Mouse (Mus musculus) hindbrain, postnatal 0 days (tissue): ENCODE results near the gene Zfpm1. TPM values are rescaled to one million over a fixed set of nuclear protein-coding genes. Genes with fewer than 3 reads are reported as not detected.
A peak's percentile ranks its signal among the peaks of the same experiment; 100 is the strongest.

Experiments used
- ATAC-seq: fragments of 200-750 bp; cut with Nextera tagmentation; 2 replicates; pipeline ENCODE4 v1.8.0; 2017; ENCODE audit warnings: mild to moderate bottlenecking, moderate TSS enrichment, moderate library complexity
- DNase-seq: peaks from one replicate; pipeline ENCODE4 v3.0.0-alpha.2; 2015; ENCODE audit warnings: low spot score
- H3K27ac ChIP-seq: fragments of 300-500 bp; sonication (generic); 2 replicates; pipeline ENCODE4 v1.5.1; 2014; ENCODE audit warnings: mild to moderate bottlenecking
- H3K27me3 ChIP-seq: fragments of 300-500 bp; sonication (generic); 2 replicates; pipeline ENCODE4 v1.6.1; 2014; ENCODE audit warnings: low read length, mixed read lengths; ENCODE audit not compliant: insufficient read depth
- H3K36me3 ChIP-seq: fragments of 300-500 bp; sonication (generic); 2 replicates; pipeline ENCODE4 v1.6.1; 2014; ENCODE audit warnings: low read length, mixed read lengths; ENCODE audit not compliant: insufficient read depth
- H3K4me1 ChIP-seq: fragments of 300-500 bp; sonication (generic); 2 replicates; pipeline ENCODE4 v1.6.1; 2014; ENCODE audit warnings: antibody characterized with exemption, low read length, mixed read lengths; ENCODE audit not compliant: insufficient read depth
- H3K4me2 ChIP-seq: fragments of 300-500 bp; sonication (generic); 2 replicates; pipeline ENCODE4 v1.6.1; 2014; ENCODE audit warnings: low read depth, mild to moderate bottlenecking, low read length, moderate library complexity, mixed read lengths
- H3K4me3 ChIP-seq: fragments of 300-500 bp; sonication (generic); 2 replicates; pipeline ENCODE4 v1.5.1; 2014; ENCODE audit warnings: low read length
- H3K9ac ChIP-seq: fragments of 300-500 bp; sonication (generic); replicated peaks from 2 replicates; pipeline ENCODE4 v1.6.1; 2014; ENCODE audit warnings: mild to moderate bottlenecking, low read length, moderate library complexity, mixed read lengths
- H3K9me3 ChIP-seq: fragments of 300-500 bp; sonication (generic); 2 replicates; pipeline ENCODE4 v1.6.1; 2016; ENCODE audit warnings: low read length, mixed read lengths
- CTCF ChIP-seq: IDR thresholded peaks from 2 replicates; pipeline ENCODE4 v1.5.1; 2016; ENCODE audit warnings: antibody characterized with exemption, control low read depth, low read depth
- WGBS: fragments of 180-500 bp; shearing (Covaris S2); extraction: QIAGEN DNeasy Blood & Tissue Kit; methylation state at CpG from one replicate; pipeline ENCODE4 v1.1.7; 2014; 5-methylcytosine and 5-hydroxymethylcytosine counted together
- polyA plus RNA-seq: library from polyadenylated mRNA; unstranded; fragments of >200 nt; fragmentation: Nextera tagmentation; extraction: Ambion mirVana; gene quantifications from 2 replicates; pipeline ENCODE4 v1.2.1, GENCODE M21; 2015
- total RNA-seq: library from RNA; depleted of rRNA; stranded (reverse); fragments of >200 nt; gene quantifications from 2 replicates; pipeline ENCODE4 v1.2.3, GENCODE M21; 2014

The Zfpm1 gene
- total and polyA plus RNA-seq, 2 experiments from 2014 or later, result 1.5 to 28.0 TPM

DNA sequence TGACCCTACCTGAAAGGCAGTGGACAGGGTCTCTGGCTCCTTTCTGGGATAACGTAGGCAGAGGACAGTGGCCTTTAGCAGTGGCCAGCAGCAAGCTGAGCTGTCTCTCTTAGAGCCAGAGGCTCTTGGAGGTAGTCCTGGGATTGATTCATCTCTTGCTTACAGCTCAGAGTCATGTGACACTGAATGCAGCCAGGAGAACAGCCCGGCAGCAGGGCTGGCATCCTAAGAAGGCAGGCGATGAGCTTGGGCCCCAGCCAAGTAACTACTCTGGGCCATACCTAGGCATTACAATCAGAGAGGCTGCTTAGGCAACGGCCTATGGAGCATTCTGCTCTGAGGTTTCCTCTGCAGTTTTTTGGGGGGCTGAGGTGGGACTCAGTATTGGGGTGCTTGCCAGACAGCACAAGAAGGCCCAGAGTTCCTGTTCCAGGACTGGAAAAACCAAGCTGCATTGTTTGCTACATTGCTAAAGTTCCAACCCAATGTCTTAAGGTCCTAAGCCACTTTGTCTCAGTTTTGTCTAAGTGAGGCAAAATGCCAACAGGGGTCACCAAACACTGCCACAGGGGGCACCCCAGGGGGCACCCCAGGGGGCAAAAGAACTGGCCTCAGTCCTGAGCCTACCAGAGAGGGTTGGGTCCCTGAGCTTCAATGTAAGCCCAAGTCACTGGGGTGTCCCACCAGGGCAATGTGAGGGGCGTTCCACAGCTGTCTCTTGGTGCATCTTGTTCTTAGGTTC, 66.0 kb downstream of the Zfpm1 start:
- no peaks in the 10 kb centered on the region for H3K9me3 ChIP-seq
- H3K36me3 ChIP-seq, result no peaks in the 10 kb centered on the region
- no peak overlapping the region for H3K4me3 ChIP-seq
- WGBS, result 46% methylated on average over 5 of the region's 5 CpGs
- peak overlapping the region; percentile 8; the same call in 1 of the 2 replicates for H3K27ac ChIP-seq
- H3K4me1 ChIP-seq, result peaks cover 15% of the 10 kb centered on the region
- H3K4me2 ChIP-seq, result no peak overlapping the region
- peak; percentile 84 for DNase-seq
- peaks cover 3% of the 10 kb centered on the region; the same call in 1 of the 2 replicates for H3K27me3 ChIP-seq
- TF ChIP-seq CTCF, result no peak
- H3K9ac ChIP-seq, result no peak overlapping the region
- peak; percentile 55; the same call in 1 of the 2 replicates for ATAC-seq

DNA sequence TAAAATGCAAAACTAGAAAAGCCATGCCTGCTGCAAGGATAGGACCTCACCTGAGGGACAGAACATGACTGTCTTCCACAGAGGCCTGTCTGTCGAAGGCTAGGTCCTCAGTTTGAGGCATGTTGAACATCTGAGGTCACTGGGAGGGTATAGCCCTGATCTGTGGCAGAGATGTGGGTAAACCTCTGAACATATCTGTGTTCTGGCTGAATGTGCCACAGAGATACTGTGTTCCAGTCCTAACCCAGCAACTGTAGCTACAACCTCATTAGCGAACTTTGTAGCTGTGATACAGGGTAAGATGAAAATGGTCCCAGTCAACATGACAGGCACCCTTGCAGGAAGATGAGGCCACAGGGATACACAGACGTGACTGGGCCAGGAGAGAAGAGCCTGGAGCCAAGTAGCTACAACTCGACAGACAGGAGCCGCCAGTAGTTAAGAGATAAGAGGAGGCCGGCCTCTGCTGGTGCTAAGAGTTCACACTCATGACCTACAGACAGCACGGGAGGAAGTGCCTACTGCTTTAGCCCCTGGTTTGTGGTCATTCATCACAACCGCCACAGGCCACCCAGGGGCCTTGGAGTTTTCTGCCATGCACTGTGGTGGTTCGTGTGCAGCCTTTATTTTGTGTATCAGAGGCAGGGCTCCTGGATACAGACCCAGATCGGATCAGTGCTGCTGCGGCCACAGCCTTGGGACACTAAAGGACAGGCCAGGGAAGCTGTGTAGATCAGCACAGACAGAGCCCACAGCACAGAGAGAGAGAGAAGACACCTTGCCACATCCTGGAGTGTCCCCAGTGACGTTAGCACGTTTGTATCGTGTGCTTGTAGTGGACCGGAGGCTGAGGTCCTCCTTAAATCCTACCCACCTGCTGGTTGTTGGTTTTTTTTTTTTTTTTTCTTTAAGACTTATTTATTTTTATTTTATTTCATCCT, 67.7 kb downstream of the Zfpm1 start:
- peaks cover 5% of the 10 kb centered on the region; the same call in 1 of the 2 replicates for H3K4me1 ChIP-seq
- H3K27ac ChIP-seq, result no peak overlapping the region
- ATAC-seq, result no peak
- no peaks in the 10 kb centered on the region for H3K27me3 ChIP-seq
- H3K4me3 ChIP-seq, result no peak overlapping the region
- no peak overlapping the region for H3K9ac ChIP-seq
- H3K36me3 ChIP-seq, result no peaks in the 10 kb centered on the region
- no peaks in the 10 kb centered on the region for H3K9me3 ChIP-seq
- no peak for TF ChIP-seq CTCF
- DNase-seq, result no peak
- H3K4me2 ChIP-seq, result no peak overlapping the region
- WGBS, result 52% methylated on average over 15 of the region's 15 CpGs

DNA sequence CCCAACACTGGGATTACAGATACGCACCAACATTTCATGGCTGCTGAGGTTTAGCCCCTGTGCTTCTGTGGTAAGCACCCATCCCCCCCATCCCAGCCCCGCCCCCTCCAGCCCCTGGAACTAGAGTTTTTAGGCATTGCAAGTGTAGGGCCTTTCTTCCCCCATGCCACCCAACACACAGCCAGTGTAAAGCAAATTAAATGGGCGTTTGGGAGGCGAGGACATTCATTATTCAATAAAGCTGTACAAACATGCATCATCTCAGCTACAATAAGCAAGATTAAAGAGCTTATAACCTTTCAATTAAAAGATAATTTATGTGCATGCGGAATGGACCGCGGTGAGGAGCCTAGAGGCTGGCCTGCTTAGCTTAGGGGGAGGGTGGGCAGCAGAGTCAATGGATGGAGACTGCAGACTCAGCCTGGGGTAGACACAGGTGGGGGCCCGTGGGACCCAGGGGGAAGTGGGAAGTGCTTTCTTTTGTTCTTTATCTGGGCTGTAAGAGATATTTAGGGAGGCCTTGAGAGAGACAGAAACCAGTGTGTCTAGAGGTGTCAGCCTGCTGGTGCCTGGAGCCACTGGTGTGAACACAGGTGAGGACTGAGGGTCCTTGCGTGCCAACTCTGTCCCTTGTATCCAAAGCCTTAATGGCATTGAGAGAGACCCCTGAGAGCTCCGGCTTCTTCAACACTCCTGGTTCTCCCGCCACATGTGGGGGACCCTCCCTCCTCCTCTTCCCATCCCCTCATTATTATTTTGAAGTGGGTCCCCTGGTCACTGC, 68.6 kb downstream of the Zfpm1 start:
- Histone ChIP-seq H3K4me2 (no peak overlapping the region), H3K27me3 (no peaks in the 10 kb centered on the region), H3K9ac (no peak overlapping the region), H3K9me3 (no peaks in the 10 kb centered on the region), H3K27ac (no peak overlapping the region), H3K4me1 (peaks cover 5% of the 10 kb centered on the region; the same call in 1 of the 2 replicates), H3K4me3 (no peak overlapping the region), H3K36me3 (no peaks in the 10 kb centered on the region)
- ATAC-seq (no peak), DNase-seq (no peak)
- WGBS, result 34% methylated on average over 11 of the region's 11 CpGs
- TF ChIP-seq CTCF, result no peak

DNA sequence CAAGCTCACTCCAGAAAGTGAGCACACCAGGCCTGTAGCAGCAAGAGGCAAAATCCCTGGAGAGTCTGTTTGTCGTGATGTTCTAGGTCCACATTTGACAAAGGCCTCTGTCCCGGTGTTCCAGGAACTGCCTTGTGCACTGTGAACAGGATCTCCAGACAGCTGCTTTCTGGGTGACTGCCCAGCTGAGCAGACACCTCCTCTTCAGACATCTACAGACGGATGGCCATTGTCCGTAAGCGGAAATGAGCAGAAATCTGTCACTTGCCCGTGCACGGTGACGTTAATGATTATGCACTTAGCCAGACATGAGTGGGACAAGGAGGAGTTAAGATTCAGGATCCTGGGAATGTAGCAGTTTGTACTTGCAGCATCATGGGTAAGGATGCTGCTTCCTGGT, 72.2 kb downstream of the Zfpm1 start:
- Histone ChIP-seq H3K4me3 (no peak overlapping the region), H3K27me3 (no peaks in the 10 kb centered on the region), H3K4me2 (no peak overlapping the region), H3K9me3 (no peaks in the 10 kb centered on the region), H3K9ac (no peak overlapping the region), H3K4me1 (peaks cover 7% of the 10 kb centered on the region; the same call in 1 of the 2 replicates), H3K27ac (no peak overlapping the region), H3K36me3 (no peaks in the 10 kb centered on the region)
- no peak for ATAC-seq
- WGBS, result 62% methylated on average over 8 of the region's 8 CpGs
- no peak for TF ChIP-seq CTCF
- DNase-seq, result no peak

DNA sequence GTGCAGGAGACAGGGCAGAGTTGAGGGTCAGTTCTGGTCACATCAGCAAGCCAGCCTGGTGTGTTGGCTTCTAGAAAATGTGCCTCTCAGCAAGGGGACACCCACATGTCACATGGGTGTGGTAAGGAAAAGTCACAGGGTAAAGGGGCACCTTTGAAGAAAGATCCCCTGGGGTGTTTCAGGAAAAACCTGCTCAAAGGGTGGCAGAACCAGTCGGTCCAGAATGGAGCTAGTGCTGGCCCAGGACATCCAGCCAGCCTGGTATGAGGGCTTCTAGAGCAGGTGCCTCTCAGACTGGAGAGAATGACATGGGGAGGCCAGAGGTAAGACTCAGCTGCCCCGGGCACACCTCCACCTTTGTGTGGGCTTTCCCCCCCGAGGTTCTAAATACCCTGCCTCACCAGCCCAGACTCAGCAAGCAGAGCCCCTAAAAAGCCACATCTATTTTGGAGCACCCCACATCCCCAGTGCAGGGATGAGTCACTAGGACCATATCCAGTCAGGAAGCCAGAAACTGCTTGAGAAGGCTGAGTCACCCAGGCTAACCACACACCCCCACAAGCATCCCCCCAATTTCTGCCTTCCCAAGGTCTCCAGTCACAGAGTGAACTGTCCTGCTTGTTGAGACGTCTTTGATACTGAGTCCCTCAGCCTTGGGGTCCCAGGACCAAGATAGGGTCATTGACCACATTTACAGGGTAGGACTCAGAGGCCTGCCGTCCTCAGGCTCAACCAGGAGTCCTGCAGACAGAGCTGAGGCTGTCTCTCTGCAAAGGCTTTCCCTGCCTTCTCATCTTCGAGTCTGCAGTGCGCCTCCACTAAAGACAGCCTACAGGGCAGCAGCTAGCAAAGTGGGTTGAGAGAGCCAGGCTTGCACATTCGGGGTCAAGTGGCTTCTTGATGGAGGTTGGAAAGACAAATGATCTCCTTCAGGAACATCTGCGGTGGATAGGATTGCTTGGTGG, 74.0 kb downstream of the Zfpm1 start:
- no peak overlapping the region for H3K4me3 ChIP-seq
- H3K36me3 ChIP-seq, result no peaks in the 10 kb centered on the region
- no peak overlapping the region for H3K27ac ChIP-seq
- no peaks in the 10 kb centered on the region for H3K9me3 ChIP-seq
- 73% methylated on average over 9 of the region's 9 CpGs for WGBS
- peaks cover 7% of the 10 kb centered on the region; the same call in 1 of the 2 replicates for H3K4me1 ChIP-seq
- no peak for TF ChIP-seq CTCF
- no peaks in the 10 kb centered on the region for H3K27me3 ChIP-seq
- no peak overlapping the region for H3K4me2 ChIP-seq
- ATAC-seq (no peak), DNase-seq (no peak)
- no peak overlapping the region for H3K9ac ChIP-seq
